Mouse (Mus musculus): ENCODE measurements around the gene Fam131a. TPM values are rescaled to one million over a fixed set of nuclear protein-coding genes. Genes with fewer than 3 reads are reported as not detected.

The Fam131a gene
- polyA plus RNA-seq, 1 experiment from 2014 or later = 2.6 TPM

GRCm38 (mm10) chr16:20700036-20700435 lies 7.0 kb downstream of the Fam131a start:
- WGBS (ENCODE audit: insufficient replicate concordance) = 70% methylated on average over 5 of the region's 5 CpGs
- Histone ChIP-seq H3K9ac (no peak overlapping the region), H3K9me3 (replicated peaks) (no peaks in the 10 kb centered on the region), H3K4me2 (no peak overlapping the region), H3K4me3 (no peak overlapping the region), H3K4me1 (peaks cover 53% of the 10 kb centered on the region), H3K27me3 (replicated peaks) (peaks cover 50% of the 10 kb centered on the region), H3K27ac (no peak overlapping the region), H3K36me3 (peaks cover 4% of the 10 kb centered on the region; the same call in 1 of the 2 replicates)
- ATAC-seq = no peak

- no peak overlapping the region; the same call in 1 of the 2 replicates for H3K9ac ChIP-seq
- no peak overlapping the region for H3K4me3 ChIP-seq
- H3K9me3 ChIP-seq (replicated peaks) = no peaks in the 10 kb centered on the region
- peaks cover 53% of the 10 kb centered on the region for H3K4me1 ChIP-seq
- H3K4me2 ChIP-seq = no peak overlapping the region
- H3K36me3 ChIP-seq = peaks cover 17% of the 10 kb centered on the region
- no peak for ATAC-seq
- H3K27ac ChIP-seq = peak overlapping the region; percentile 94
- 77% methylated on average over 7 of the region's 7 CpGs for WGBS (ENCODE audit: insufficient replicate concordance)
- peaks cover 37% of the 10 kb centered on the region for H3K27me3 ChIP-seq (replicated peaks)
Observed at GRCm38 (mm10) chr16:20701316-20701715, 8.3 kb downstream of the Fam131a start.

DNA sequence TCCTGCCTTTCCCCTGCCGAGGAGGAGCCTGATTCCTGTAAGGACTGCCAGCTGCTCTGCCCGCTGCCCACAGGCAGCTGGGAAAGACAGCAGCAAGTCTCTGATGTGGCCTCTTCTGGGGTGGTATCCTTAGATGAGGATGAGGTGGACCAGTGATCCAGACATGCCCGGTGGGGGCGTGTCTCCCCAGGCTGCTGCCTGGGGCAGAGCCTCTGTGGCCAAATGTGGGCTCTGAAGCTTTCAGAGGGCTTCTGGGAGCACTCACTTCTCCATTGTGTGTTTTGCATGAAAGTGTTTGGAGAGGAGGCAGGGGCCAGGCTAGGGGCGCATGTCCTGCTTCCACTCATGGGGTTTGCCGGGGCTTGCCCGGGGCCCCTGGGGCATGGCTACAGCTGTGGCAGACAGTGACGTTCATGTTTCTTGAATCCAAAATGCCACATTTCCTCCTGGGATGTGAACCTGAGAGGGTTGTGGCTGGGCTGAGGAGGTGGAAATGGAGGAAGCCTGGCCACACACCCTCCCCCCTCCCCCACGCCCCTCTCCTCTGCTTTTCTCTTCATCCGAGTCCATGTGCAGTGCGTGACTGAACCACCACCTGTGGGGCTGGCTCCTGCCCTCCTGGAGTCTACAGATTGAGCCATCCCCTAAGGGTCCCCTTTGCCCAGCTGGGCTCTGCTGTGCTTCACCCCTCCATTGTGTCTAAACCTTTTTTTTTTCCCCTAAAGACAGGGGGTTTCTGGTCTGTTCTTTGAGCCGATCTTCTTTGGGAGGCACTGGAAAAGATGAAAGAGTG lies 8.9 kb downstream of the Fam131a start:
- Histone ChIP-seq H3K9ac (peak overlapping the region; percentile 52), H3K9me3 (replicated peaks) (no peaks in the 10 kb centered on the region), H3K27ac (peak overlapping the region; percentile 94), H3K36me3 (peaks cover 21% of the 10 kb centered on the region), H3K4me2 (peak overlapping the region; percentile 65), H3K4me1 (peaks cover 58% of the 10 kb centered on the region), H3K4me3 (peak overlapping the region; percentile 29; the same call in 1 of the 2 replicates), H3K27me3 (replicated peaks) (peaks cover 31% of the 10 kb centered on the region)
- WGBS (ENCODE audit: insufficient replicate concordance) = 46% methylated on average over 12 of the region's 12 CpGs
- ATAC-seq = no peak

GRCm38 (mm10) chr16:20702522-20702893 lies 9.5 kb downstream of the Fam131a start:
- peak; percentile 83 for ATAC-seq
- Histone ChIP-seq H3K4me2 (peak overlapping the region; percentile 65), H3K4me3 (peak overlapping the region; percentile 29; the same call in 1 of the 2 replicates), H3K27ac (peak overlapping the region; percentile 94), H3K4me1 (peaks cover 64% of the 10 kb centered on the region), H3K9ac (peak overlapping the region; percentile 52), H3K36me3 (peaks cover 27% of the 10 kb centered on the region), H3K9me3 (replicated peaks) (no peaks in the 10 kb centered on the region), H3K27me3 (replicated peaks) (peaks cover 25% of the 10 kb centered on the region)
- 6% methylated on average over 8 of the region's 8 CpGs for WGBS (ENCODE audit: insufficient replicate concordance)

DNA sequence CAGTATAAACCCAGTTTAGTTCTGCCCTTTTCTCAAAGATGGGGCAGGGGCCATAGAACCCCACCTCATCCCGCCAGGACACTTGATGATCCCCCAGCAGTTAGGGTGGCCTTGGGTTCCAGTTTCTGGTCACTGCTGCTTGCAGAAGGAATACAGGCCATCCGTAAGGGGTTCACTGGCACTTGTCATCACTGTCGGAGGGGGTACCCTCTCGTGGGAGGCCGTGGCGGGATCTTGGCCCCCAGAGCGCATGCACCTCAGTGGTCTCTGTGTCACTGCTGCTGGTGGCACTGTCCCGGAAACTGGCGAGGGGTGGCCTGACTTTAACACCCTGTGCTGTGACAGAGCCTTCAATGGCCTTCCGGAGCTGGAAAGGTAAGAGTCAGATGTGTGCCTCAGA lies 10.0 kb downstream of the Fam131a start:
- Histone ChIP-seq H3K4me3 (peak overlapping the region; percentile 29), H3K36me3 (peaks cover 33% of the 10 kb centered on the region), H3K9ac (peak overlapping the region; percentile 67), H3K27ac (peak overlapping the region; percentile 94), H3K4me2 (peak overlapping the region; percentile 65), H3K27me3 (replicated peaks) (peaks cover 22% of the 10 kb centered on the region), H3K9me3 (replicated peaks) (no peaks in the 10 kb centered on the region), H3K4me1 (peaks cover 70% of the 10 kb centered on the region)
- no peak for ATAC-seq
- 79% methylated on average over 10 of the region's 10 CpGs for WGBS (ENCODE audit: insufficient replicate concordance)

DNA sequence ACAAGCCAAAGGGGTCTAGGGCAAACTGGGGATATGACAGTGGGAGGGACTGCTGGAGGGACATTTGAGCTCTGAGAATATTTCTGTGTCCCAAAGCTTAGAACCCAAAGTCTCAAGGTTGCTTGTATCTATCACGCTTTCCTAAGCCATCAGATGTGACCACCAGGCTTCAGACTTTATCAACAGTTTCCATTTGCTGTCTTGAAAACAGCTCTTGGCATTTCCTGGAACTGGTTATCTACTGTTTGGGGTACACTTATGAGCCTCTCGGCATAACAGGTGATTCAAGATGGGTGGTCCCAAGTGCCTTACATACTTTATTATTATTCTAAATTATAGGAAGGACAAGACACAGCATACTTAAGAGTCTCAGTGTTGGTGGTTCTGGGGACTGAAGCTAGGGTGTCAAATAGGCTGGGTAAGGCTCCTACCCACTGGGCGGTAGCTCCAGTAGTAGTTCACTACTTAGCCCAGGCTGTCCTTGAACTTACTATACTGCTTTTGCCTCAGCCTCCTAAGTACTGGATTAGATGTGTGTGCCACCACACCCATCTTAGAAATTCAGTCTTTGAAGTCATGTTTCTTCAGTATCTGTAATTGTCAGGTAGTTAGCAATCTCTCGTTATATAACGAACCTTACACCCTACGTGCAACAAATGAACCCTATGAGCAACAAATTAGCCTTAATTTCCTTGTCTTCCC lies 10.8 kb downstream of the Fam131a start:
- peak; percentile 79 for ATAC-seq
- H3K27ac ChIP-seq = peak overlapping the region; percentile 94
- peak overlapping the region; percentile 29 for H3K4me3 ChIP-seq
- peaks cover 14% of the 10 kb centered on the region for H3K27me3 ChIP-seq (replicated peaks)
- H3K9me3 ChIP-seq (replicated peaks) = no peaks in the 10 kb centered on the region
- peaks cover 40% of the 10 kb centered on the region for H3K36me3 ChIP-seq
- 36% methylated on average over 6 of the region's 6 CpGs for WGBS (ENCODE audit: insufficient replicate concordance)
- peak overlapping the region; percentile 67 for H3K9ac ChIP-seq
- peaks cover 74% of the 10 kb centered on the region for H3K4me1 ChIP-seq
- H3K4me2 ChIP-seq = peak overlapping the region; percentile 65

GRCm38 (mm10) chr16:20705786-20706185 lies 12.7 kb downstream of the Fam131a start:
- no peak overlapping the region for H3K4me2 ChIP-seq
- peak overlapping the region; percentile 61; the same call in 1 of the 2 replicates for H3K9ac ChIP-seq
- no peaks in the 10 kb centered on the region for H3K9me3 ChIP-seq (replicated peaks)
- H3K4me3 ChIP-seq = no peak overlapping the region
- WGBS (ENCODE audit: insufficient replicate concordance) = 39% methylated on average over 3 of the region's 3 CpGs
- H3K36me3 ChIP-seq = peaks cover 60% of the 10 kb centered on the region
- H3K4me1 ChIP-seq = peaks cover 93% of the 10 kb centered on the region
- H3K27me3 ChIP-seq (replicated peaks) = no peaks in the 10 kb centered on the region
- H3K27ac ChIP-seq = peak overlapping the region; percentile 94
- ATAC-seq = no peak

DNA sequence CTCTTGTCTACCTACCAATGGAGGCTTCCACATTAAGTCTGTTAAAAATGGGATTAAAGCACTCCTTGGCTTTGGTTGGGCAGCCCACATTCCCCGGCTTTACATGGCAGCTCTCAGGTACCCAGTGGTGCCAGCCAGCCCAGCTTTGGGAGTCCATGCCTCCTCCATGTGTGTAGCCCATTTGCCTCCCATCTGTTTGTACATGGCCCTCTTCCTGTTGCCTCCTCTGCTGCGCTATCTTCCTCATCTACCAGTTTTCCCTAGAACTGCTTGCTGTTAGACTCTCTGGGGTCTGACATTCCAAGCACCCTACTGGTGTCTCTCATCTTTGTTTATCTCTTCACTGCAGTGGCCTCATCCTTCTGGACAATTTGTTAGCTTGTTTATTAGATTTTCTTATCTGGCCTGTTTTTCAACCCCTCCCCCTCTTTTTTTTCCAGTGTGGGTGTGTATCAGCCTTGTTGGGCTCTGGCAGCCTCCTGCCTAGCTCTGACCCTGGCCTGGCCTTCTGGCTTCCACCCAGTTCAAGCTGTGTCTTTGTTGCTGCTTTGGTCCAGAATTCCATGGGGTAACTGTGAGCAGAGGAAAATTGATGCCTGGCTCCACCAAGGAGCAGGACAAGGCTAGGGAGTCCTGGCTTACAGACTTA lies 13.5 kb downstream of the Fam131a start:
- H3K9ac ChIP-seq = peak overlapping the region; percentile 61
- H3K9me3 ChIP-seq (replicated peaks) = no peaks in the 10 kb centered on the region
- H3K4me3 ChIP-seq = no peak overlapping the region
- H3K27ac ChIP-seq = peak overlapping the region; percentile 94
- H3K4me2 ChIP-seq = peak overlapping the region; percentile 51
- 73% methylated on average over 2 of the region's 2 CpGs for WGBS (ENCODE audit: insufficient replicate concordance)
- H3K27me3 ChIP-seq (replicated peaks) = no peaks in the 10 kb centered on the region
- peaks cover 67% of the 10 kb centered on the region for H3K36me3 ChIP-seq
- peaks cover 97% of the 10 kb centered on the region for H3K4me1 ChIP-seq
- peak; percentile 48 for ATAC-seq

DNA sequence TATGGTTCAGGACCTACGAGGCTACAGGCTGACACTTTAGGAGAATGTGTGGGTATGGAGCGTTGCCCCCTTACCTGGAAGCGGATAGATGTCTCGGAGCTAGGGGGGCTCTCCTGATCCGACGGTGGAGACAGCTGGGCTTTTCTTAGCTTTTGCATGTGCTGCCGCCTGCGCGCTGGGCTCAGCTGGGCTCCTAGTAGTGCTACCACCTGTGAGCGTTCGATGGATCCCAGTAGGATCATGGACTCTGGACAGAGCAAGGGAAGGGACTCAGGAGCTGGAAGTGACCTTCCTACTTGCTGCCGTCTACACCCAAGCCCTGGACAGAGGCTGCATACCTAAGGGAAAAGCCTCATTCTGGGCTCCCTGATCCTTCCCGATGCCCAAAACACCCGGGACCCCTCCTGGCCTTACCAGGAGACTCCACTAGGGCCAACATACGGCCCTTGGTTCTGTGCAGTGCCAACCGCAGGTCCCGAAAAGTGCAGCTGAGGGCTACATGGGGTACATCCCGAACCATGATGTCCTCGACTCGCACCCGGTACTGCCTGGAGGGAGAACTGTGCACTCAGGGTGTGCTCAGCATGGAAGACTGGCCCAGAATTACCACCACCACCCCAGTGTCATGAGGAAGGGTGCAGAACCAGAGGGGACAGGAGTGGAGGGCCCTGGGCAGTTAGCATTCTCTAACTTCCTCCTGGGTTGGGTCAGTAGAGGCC lies 15.3 kb downstream of the Fam131a start:
- Histone ChIP-seq H3K27me3 (replicated peaks) (no peaks in the 10 kb centered on the region), H3K36me3 (peaks cover 80% of the 10 kb centered on the region), H3K9me3 (replicated peaks) (no peaks in the 10 kb centered on the region), H3K9ac (no peak overlapping the region), H3K4me1 (peaks cover 97% of the 10 kb centered on the region), H3K4me2 (no peak overlapping the region), H3K27ac (peak overlapping the region; percentile 94; the same call in 1 of the 2 replicates), H3K4me3 (no peak overlapping the region)
- ATAC-seq = no peak
- WGBS (ENCODE audit: insufficient replicate concordance) = 85% methylated on average over 21 of the region's 21 CpGs

DNA sequence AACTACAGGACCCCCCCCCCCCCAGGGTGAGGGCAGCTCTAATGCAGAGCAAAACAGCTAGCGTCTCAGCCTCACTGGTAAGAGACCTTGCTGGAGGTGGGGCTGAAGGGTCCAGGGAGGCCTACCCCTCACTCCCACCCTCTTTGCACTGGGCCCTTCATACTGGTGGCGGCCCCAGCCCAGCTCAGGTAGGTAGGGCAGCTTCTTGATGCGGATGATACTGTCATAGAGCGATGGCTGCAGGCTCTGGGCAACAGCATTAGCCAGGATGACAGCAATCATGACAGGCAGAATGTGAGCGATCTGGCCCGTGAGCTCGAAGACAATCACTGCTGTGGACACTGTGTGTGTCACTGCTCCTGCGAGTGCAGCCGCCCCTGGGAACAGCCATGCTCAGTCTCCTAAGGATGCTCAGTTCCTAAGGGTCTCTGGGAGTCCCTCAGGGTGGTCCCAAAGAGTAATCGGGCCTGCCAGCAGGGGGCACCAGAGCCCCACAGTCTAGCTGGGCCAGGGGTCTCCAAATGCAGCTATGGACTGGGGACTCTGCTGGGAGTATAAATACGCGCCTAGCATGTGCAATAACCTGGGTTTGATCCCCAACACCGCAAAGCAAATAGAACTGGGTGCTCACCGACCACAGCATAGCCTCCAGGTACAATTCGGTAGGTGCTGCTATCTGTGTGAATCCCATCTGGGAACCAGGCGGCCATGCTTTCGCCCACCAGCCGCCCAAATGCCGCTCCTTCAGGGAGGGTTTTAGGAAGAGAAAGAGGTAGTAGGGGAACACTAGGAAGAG lies 16.1 kb downstream of the Fam131a start:
- H3K27ac ChIP-seq = no peak overlapping the region; the same call in 1 of the 2 replicates
- no peak overlapping the region for H3K4me3 ChIP-seq
- ATAC-seq = no peak
- WGBS (ENCODE audit: insufficient replicate concordance) = 71% methylated on average over 19 of the region's 19 CpGs
- peaks cover 97% of the 10 kb centered on the region for H3K4me1 ChIP-seq
- H3K9ac ChIP-seq = no peak overlapping the region
- H3K9me3 ChIP-seq (replicated peaks) = no peaks in the 10 kb centered on the region
- H3K4me2 ChIP-seq = no peak overlapping the region
- H3K36me3 ChIP-seq = peaks cover 84% of the 10 kb centered on the region
- H3K27me3 ChIP-seq (replicated peaks) = no peaks in the 10 kb centered on the region

DNA sequence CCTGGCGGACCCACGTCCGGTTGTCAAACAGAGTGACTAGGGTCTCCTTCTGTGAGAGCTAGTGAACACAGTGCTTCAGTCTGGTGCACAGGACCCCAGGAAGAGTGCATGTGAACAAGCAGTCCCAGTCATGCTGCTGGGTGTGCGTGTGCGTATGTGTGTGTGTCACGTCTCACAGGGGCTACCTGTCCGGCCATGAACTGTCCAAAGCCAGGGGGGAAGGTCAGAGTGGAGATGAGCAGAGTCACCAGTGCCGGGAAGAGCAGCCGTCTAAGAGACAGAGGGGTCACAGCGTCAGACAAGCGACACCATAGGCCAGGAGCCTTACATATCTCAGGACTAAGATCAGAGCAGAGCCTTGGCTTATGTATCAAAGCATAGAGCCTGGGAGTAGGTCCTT lies 17.3 kb downstream of the Fam131a start:
- Histone ChIP-seq H3K4me3 (no peak overlapping the region), H3K27ac (peak overlapping the region; percentile 52), H3K27me3 (replicated peaks) (no peaks in the 10 kb centered on the region), H3K4me2 (no peak overlapping the region), H3K9me3 (replicated peaks) (no peaks in the 10 kb centered on the region), H3K4me1 (peaks cover 97% of the 10 kb centered on the region), H3K9ac (no peak overlapping the region), H3K36me3 (peaks cover 81% of the 10 kb centered on the region)
- no peak for ATAC-seq
- WGBS (ENCODE audit: insufficient replicate concordance) = 90% methylated on average over 11 of the region's 11 CpGs
